Mouse (Mus musculus) spleen, adult 2 months (tissue): ENCODE measurements around the gene Paqr5.

Experiments used
- CTCF ChIP-seq: fragments of 200-500 bp; IDR thresholded peaks from 2 replicates; pipeline ENCODE4 v1.5.1; 2011; ENCODE audit warnings: mild to moderate bottlenecking, inconsistent platforms; ENCODE audit not compliant: insufficient read depth, insufficient read length, insufficient replicate concordance; ENCODE audit errors: extremely low read depth
- POLR2A ChIP-seq: fragments of 200-500 bp; IDR thresholded peaks from 2 replicates; pipeline ENCODE4 v1.6.1; 2011; ENCODE audit warnings: low read depth, low read length, inconsistent platforms

- TF ChIP-seq CTCF (no peak), POLR2A (no peak)
Measured at GRCm38 (mm10) chr9:61999653-62000420, 26.8 kb downstream of the Paqr5 start.
